Mouse (Mus musculus) lung, adult 2 months (tissue): ENCODE results near the gene Exosc3. TPM values are rescaled to one million over a fixed set of nuclear protein-coding genes. Genes with fewer than 3 reads are reported as not detected.
"Not testable (repeated sequence)": the region's sequence is repeated elsewhere in the genome, so short reads cannot be mapped to it uniquely, and the experiment has no call there.

Experiments used
- DNase-seq: peaks from one replicate; pipeline ENCODE4 v3.0.0; 2022
- H3K4me1 ChIP-seq: fragments of 200-500 bp; 2 replicates; pipeline ENCODE4 v1.6.1; 2011; ENCODE audit warnings: low read length; ENCODE audit not compliant: control insufficient read depth, insufficient read depth
- H3K4me3 ChIP-seq: fragments of 200-500 bp; replicated peaks from 2 replicates; pipeline ENCODE3; 2011; ENCODE audit warnings: low read depth, mild to moderate bottlenecking, control low read depth, low read length; ENCODE audit errors: extremely low read depth
- CTCF ChIP-seq: fragments of 200-500 bp; IDR thresholded peaks from 2 replicates; pipeline ENCODE4 v1.5.1; 2011; ENCODE audit warnings: mild to moderate bottlenecking, low read length, control low read depth; ENCODE audit not compliant: insufficient read depth
- POLR2A ChIP-seq: fragments of 200-500 bp; IDR thresholded peaks from 2 replicates; pipeline ENCODE4 v1.6.1; 2011; ENCODE audit warnings: low read depth, mild to moderate bottlenecking, control low read depth, low read length, borderline replicate concordance; ENCODE audit errors: extremely low read depth
- WGBS: fragments of 180-500 bp; shearing (Covaris S2); methylation state at CpG from one replicate; pipeline ENCODE4 v1.1.7; 2018; 5-methylcytosine and 5-hydroxymethylcytosine counted together
- polyA plus RNA-seq: library from polyadenylated mRNA; depleted of rRNA; stranded (reverse); fragments of >200 nt; gene quantifications from 2 replicates; pipeline ENCODE4 v1.2.3, GENCODE M21; 2012; rRNA removed

The Exosc3 gene
- polyA plus RNA-seq = 20.6 and 22.2 TPM in 2 replicates

DNA sequence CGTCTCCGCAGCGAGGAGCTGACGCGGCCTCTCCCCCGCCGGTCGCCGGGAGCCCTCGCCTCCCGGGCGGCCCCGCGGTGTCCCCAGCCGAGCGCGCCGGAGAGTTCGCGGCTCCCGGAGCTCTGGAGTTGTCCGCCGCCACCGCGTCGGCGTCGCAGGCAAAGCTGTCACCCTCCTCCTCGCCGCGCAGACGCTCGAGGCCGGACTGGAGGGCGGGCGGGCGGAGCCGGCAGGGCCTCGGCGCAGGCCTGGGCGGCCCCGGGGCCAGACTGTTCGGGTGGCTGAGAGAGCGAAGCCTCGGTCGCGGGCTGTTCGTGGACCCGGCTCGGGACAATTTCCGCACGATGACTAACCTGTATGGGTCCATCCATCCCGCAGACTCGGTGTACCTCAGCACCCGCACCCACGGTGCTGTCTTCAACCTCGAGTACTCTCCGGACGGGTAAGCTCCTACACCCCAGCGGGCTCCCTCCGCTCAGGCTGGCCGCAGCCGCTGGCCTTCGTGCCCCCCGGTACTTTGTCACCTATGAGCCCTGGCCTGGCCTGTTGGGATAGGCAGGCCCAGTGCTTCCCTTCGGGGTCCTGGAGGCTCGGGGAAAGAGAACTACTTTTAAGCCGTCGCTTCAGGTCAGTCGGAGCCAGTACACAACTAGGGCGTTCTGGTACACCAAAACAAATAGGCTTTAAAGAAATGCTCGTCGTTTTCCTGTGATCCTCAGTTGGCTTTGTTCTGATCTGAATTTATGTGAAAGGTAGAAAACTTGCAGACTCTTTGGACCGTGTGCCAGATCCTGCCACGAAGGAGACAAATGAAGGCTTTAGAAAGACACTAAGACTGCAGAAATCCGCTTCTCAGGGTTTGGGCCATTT, at the start of gene Exosc3:
Gene Exosc3, minus strand, starts transcription at position 447 of the 870 bp plus-strand sequence.
- under 1% methylated on average over 75 of the region's 76 CpGs for WGBS
- no peak for TF ChIP-seq CTCF
- 0 out of 2 replicates have a peak, but pooled peaks have one; percentile 5 for TF ChIP-seq POLR2A
- Histone ChIP-seq H3K4me1 (no peaks in the 10 kb centered on the region; the same call in 1 of the 2 replicates), H3K4me3 (peak within 1 kb of the TSS; percentile 71)
- peak; percentile 66 for DNase-seq

GRCm38 (mm10) chr4:45392099-45392498, 49.6 kb upstream of the Exosc3 start:
- TF ChIP-seq CTCF (no peak), POLR2A (no peak)
- DNase-seq = no peak
- Histone ChIP-seq H3K4me3 (no peak overlapping the region), H3K4me1 (no peaks in the 10 kb centered on the region)
- WGBS = 65% methylated on average over 4 of the region's 4 CpGs

- H3K4me3 ChIP-seq, H3K4me1 ChIP-seq, DNase-seq: not testable (repeated sequence)
- 90% methylated on average over 5 of the region's 5 CpGs for WGBS
These were observed 44.8 kb upstream of the Exosc3 start for GRCm38 (mm10) chr4:45387296-45387695.

DNA sequence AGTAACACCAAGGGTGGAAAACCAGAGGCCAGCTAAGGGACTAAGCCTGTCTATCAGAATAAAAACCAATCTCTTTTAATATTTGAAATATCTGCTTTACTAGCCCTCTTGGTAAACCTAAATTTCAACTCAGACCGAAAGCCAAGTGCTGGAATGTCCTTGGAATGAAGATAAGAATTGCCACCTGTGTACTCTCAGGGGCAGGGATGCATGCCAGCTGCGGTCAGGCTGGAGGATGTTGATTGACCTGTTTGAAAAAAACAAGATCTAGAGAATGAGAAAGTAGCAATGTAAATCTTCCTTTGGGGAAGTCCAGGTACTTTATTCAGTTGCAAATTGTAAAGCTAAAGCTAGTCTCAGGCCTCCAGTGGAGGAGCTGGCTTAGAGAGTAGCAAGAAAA, 39.6 kb upstream of the Exosc3 start:
- H3K4me3 ChIP-seq, H3K4me1 ChIP-seq: not testable (repeated sequence)
- peak; percentile 31 for DNase-seq
- 49% methylated on average over 2 of the region's 2 CpGs for whole genome bisulfite sequencing

DNA sequence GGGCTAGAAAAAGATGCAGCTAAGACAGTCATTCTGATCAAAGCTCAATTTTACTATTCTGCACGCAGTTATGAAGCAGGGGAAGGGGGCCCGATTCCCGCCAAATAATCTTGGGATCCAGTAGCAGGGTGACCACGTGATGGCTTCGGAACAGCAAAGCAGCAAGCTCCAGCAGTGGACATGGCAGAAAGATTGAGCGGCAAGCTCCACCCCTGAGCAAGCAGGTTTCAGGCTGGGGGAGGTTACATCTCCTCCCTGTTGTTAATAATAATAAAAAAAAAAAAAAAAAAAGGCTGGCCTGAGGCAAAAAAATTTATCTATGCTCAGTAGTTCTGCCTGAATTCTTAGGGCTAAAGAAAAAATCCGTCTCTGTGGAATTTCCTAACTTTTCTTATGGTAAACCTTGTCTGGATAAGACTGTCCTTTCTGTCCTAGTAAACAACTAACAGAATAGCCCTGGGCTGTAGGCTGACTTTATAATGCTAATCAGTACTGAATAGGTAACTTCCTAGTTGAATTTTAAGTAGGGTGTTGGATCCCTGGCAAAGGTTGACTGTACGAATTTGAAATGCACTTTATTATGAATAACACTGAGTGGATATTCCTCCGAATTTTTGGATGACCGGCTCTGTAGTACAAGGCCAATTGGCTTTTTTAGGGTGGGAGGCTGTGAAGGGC, 38.5 kb upstream of the Exosc3 start:
- DNase-seq, H3K4me3 ChIP-seq, H3K4me1 ChIP-seq: not testable (repeated sequence)
- WGBS = 84% methylated on average over 10 of the region's 10 CpGs

GRCm38 (mm10) chr4:45376573-45376972, 34.0 kb upstream of the Exosc3 start:
- H3K4me1 ChIP-seq = peaks cover 6% of the 10 kb centered on the region; the same call in 1 of the 2 replicates
- no peak for DNase-seq
- no peak overlapping the region for H3K4me3 ChIP-seq
- TF ChIP-seq CTCF (no peak), POLR2A (no peak)
- 82% methylated on average over 4 of the region's 4 CpGs for WGBS

- no peak for TF ChIP-seq CTCF
- no peak for TF ChIP-seq POLR2A
- no peak for DNase-seq
- WGBS = 53% methylated on average over 5 of the region's 5 CpGs
- Histone ChIP-seq H3K4me3 (no peak overlapping the region), H3K4me1 (peaks cover 6% of the 10 kb centered on the region)
These were observed 32.3 kb upstream of the Exosc3 start for GRCm38 (mm10) chr4:45374879-45375278.

- Histone ChIP-seq H3K4me1 (peaks cover 6% of the 10 kb centered on the region), H3K4me3 (no peak overlapping the region)
- 63% methylated on average over 3 of the region's 3 CpGs for WGBS
- TF ChIP-seq POLR2A (no peak), CTCF (no peak)
- DNase-seq = peak; percentile 33
These were observed 28.7 kb upstream of the Exosc3 start for GRCm38 (mm10) chr4:45371261-45371660.

GRCm38 (mm10) chr4:45356653-45357052, 14.1 kb upstream of the Exosc3 start:
- 67% methylated on average over 3 of the region's 3 CpGs for WGBS
- TF ChIP-seq POLR2A (no peak), CTCF (no peak)
- H3K4me1 ChIP-seq = no peaks in the 10 kb centered on the region
- H3K4me3 ChIP-seq = no peak overlapping the region
- DNase-seq = no peak

DNA sequence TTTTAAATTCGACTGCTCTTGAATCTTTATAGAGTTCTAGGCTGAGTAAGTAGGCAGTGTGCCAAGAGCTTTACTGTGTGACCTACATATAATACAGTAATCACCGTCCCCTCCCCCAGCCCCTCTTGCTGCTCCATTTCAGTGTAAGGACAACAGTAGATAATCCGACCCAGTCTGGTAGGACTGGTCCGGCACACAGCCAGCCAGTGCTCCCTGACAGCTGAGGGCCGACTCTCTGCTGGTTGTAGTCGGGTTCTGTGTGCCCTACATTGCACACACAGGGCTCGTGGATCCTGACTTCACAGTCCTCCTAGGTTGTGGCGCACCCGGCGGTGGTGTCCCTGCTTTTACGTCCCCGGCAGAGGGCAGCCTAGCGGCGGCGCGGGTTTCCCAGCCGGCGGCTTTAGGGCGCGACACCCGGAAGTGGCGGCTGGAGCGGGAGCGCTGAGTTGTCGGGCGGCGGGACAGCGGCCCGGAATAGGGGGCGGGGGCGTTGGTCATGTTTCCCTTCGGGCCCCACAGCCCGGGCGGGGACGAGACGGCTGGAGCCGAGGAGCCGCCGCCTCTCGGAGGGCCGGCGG, 773 bp downstream of the Exosc3 start, which contains the start of gene Dcaf10:
Gene Dcaf10, plus strand, starts transcription at position 433 of the 581 bp plus-strand sequence.
- Histone ChIP-seq H3K4me1 (no peaks in the 10 kb centered on the region; the same call in 1 of the 2 replicates), H3K4me3 (peak within 1 kb of the TSS; percentile 71)
- WGBS = 1% methylated on average over 42 of the region's 42 CpGs
- TF ChIP-seq CTCF (no peak), POLR2A (peak; percentile 78; the same call in 1 of the 2 replicates)
- DNase-seq = peak; percentile 94
